Mouse (Mus musculus) E14TG2a.4 (cell line): Measurements from ENCODE around the gene Matn1.

ENCODE experiments used
- H3K27me3 ChIP-seq: 2 replicates; pipeline ENCODE4 v1.6.1; 2014; ENCODE audit warnings: low read length, control low read depth; ENCODE audit not compliant: insufficient read depth
- H3K36me3 ChIP-seq: 2 replicates; pipeline ENCODE4 v1.6.1; 2014; ENCODE audit warnings: low read length, control low read depth; ENCODE audit not compliant: insufficient read depth
- H3K4me1 ChIP-seq: replicated peaks from 2 replicates; pipeline ENCODE4 v1.6.1; 2014; ENCODE audit warnings: low read depth, low read length, control low read depth
- H3K4me3 ChIP-seq: replicated peaks from 2 replicates; pipeline ENCODE4 v1.5.1; 2014; ENCODE audit warnings: mild to moderate bottlenecking, low read length
- H3K9me3 ChIP-seq: 2 replicates; pipeline ENCODE4 v1.6.1; 2014; ENCODE audit warnings: low read length, control low read depth
- CTCF ChIP-seq: conservative IDR thresholded peaks from 2 replicates; pipeline ENCODE4 v1.5.1; 2014; ENCODE audit warnings: low read length
- NANOG ChIP-seq: IDR thresholded peaks from 2 replicates; pipeline ENCODE4 v1.6.1; 2014; ENCODE audit warnings: borderline replicate concordance, low read length, mixed read lengths
- POU5F1 ChIP-seq: IDR thresholded peaks from 2 replicates; pipeline ENCODE4 v1.6.1; 2014; ENCODE audit warnings: low read length, borderline replicate concordance

Matn1 gene

GRCm38 (mm10) chr4:130914011-130914410 lies 30.2 kb upstream of the Matn1 start:
- H3K9me3 ChIP-seq, result no peaks in the 10 kb centered on the region
- peak overlapping the region; percentile 76 for H3K4me3 ChIP-seq
- H3K4me1 ChIP-seq, result peaks cover 98% of the 10 kb centered on the region
- peaks cover 28% of the 10 kb centered on the region for H3K36me3 ChIP-seq
- H3K27me3 ChIP-seq, result no peaks in the 10 kb centered on the region
- TF ChIP-seq NANOG, result no peak
- TF ChIP-seq POU5F1, result no peak
- TF ChIP-seq CTCF, result no peak

GRCm38 (mm10) chr4:130914527-130914926 lies 29.7 kb upstream of the Matn1 start:
- no peak for TF ChIP-seq POU5F1
- TF ChIP-seq CTCF, result no peak
- TF ChIP-seq NANOG, result no peak
- peaks cover 29% of the 10 kb centered on the region for H3K36me3 ChIP-seq
- H3K9me3 ChIP-seq, result no peaks in the 10 kb centered on the region
- peak overlapping the region; percentile 76 for H3K4me3 ChIP-seq
- H3K27me3 ChIP-seq, result no peaks in the 10 kb centered on the region
- peaks cover 98% of the 10 kb centered on the region for H3K4me1 ChIP-seq

GRCm38 (mm10) chr4:130915006-130915667 lies 29.0 kb upstream of the Matn1 start:
- Histone ChIP-seq H3K9me3 (no peaks in the 10 kb centered on the region), H3K4me3 (peak overlapping the region; percentile 76), H3K27me3 (no peaks in the 10 kb centered on the region), H3K36me3 (peaks cover 29% of the 10 kb centered on the region), H3K4me1 (peaks cover 98% of the 10 kb centered on the region)
- TF ChIP-seq POU5F1 (no peak), NANOG (no peak), CTCF (no peak)

GRCm38 (mm10) chr4:130915668-130916035 lies 28.5 kb upstream of the Matn1 start:
- Histone ChIP-seq H3K4me3 (peak overlapping the region; percentile 76), H3K4me1 (peaks cover 98% of the 10 kb centered on the region), H3K9me3 (no peaks in the 10 kb centered on the region), H3K36me3 (peaks cover 29% of the 10 kb centered on the region), H3K27me3 (no peaks in the 10 kb centered on the region)
- TF ChIP-seq CTCF (no peak), NANOG (no peak), POU5F1 (no peak)

GRCm38 (mm10) chr4:130916639-130917038 lies 27.5 kb upstream of the Matn1 start:
- Histone ChIP-seq H3K4me3 (no peak overlapping the region), H3K4me1 (peaks cover 98% of the 10 kb centered on the region), H3K27me3 (no peaks in the 10 kb centered on the region), H3K9me3 (no peaks in the 10 kb centered on the region), H3K36me3 (peaks cover 29% of the 10 kb centered on the region)
- TF ChIP-seq CTCF (no peak), POU5F1 (no peak), NANOG (no peak)

- TF ChIP-seq POU5F1 (no peak), CTCF (no peak), NANOG (no peak)
- peaks cover 37% of the 10 kb centered on the region for H3K36me3 ChIP-seq
- H3K9me3 ChIP-seq, result no peaks in the 10 kb centered on the region
- no peak overlapping the region for H3K4me3 ChIP-seq
- H3K4me1 ChIP-seq, result peaks cover 98% of the 10 kb centered on the region
- no peaks in the 10 kb centered on the region for H3K27me3 ChIP-seq
Measured at GRCm38 (mm10) chr4:130917564-130917963, 26.6 kb upstream of the Matn1 start.

- peaks cover 49% of the 10 kb centered on the region for H3K36me3 ChIP-seq
- TF ChIP-seq CTCF, result no peak
- TF ChIP-seq POU5F1, result no peak
- no peak for TF ChIP-seq NANOG
- no peaks in the 10 kb centered on the region for H3K9me3 ChIP-seq
- no peaks in the 10 kb centered on the region for H3K27me3 ChIP-seq
- H3K4me1 ChIP-seq, result peaks cover 99% of the 10 kb centered on the region
- no peak overlapping the region for H3K4me3 ChIP-seq
Measured at GRCm38 (mm10) chr4:130918805-130919749, 25.1 kb upstream of the Matn1 start.

GRCm38 (mm10) chr4:130919750-130920356 lies 24.3 kb upstream of the Matn1 start:
- no peaks in the 10 kb centered on the region for H3K9me3 ChIP-seq
- no peaks in the 10 kb centered on the region for H3K27me3 ChIP-seq
- peaks cover 99% of the 10 kb centered on the region for H3K4me1 ChIP-seq
- 0 out of 2 replicates have a peak overlapping the region, but pooled peaks have one; percentile 17 for H3K4me3 ChIP-seq
- peaks cover 54% of the 10 kb centered on the region for H3K36me3 ChIP-seq
- TF ChIP-seq NANOG, result no peak
- TF ChIP-seq CTCF, result no peak
- no peak for TF ChIP-seq POU5F1
